Mouse (Mus musculus): ENCODE data around the gene Gm42742.

The Gm42742 gene

GRCm38 (mm10) chr7:127019306-127019960 is 1.5 kb downstream of the Gm42742 start:
- DNase-seq: no peak

- no peak for DNase-seq
Measured at GRCm38 (mm10) chr7:127018416-127019305, 2.2 kb downstream of the Gm42742 start.

DNA sequence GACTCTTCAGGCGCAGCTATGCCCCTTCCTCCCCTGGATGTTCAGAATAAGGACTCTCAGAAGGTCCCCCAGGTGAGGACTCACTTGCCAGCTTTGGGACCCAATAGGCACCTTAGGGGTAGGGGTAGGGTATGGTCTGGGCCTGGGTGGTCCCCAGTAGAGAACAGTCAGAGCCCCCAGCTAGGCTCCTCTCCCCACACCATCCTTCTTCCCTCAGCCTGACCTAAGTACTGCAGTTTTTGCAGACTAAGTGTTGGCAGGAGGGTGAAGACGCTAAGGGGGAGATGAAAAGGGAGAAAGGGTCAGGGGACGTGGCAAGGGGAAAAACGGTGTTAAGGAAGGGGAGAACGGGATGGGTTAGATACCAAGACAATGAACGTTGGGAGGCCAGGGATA is 2.9 kb downstream of the Gm42742 start:
- no peak for DNase-seq

GRCm38 (mm10) chr7:127016971-127017949 is 3.6 kb downstream of the Gm42742 start, which contains the start of gene Pagr1a:
Pagr1a (minus strand) TSS chr7:127017352.
- DNase-seq: peak; percentile 95

- DNase-seq: no peak
Measured at GRCm38 (mm10) chr7:127016486-127016938, 4.4 kb downstream of the Gm42742 start.

- no peak for DNase-seq
Measured at GRCm38 (mm10) chr7:127016481-127016485, 4.6 kb downstream of the Gm42742 start, which contains the start of gene Pagr1b. Pagr1b (minus strand) TSS chr7:127016484.

DNA sequence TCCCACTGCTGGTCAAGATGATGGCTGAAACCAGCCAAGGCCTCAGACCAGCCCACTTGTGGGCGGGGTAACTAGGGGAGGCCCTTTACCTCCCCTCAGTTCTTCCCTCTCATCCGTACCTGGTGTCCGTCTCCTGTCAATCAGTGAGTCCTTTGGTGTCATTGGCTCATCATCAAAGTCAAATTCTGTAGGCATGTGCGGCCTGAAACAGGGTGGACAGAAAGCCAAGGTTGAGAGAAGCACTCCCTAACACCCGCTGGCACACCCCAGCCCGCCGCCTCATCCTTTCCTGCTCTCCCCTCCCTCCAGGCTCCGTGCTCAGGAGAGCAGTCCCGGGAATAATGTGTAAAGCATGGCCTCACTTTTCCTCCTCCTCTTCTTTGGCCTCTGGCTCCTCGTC is 4.8 kb downstream of the Gm42742 start:
- no peak for DNase-seq

GRCm38 (mm10) chr7:127014993-127015392 is 5.9 kb downstream of the Gm42742 start:
- DNase-seq: no peak

DNA sequence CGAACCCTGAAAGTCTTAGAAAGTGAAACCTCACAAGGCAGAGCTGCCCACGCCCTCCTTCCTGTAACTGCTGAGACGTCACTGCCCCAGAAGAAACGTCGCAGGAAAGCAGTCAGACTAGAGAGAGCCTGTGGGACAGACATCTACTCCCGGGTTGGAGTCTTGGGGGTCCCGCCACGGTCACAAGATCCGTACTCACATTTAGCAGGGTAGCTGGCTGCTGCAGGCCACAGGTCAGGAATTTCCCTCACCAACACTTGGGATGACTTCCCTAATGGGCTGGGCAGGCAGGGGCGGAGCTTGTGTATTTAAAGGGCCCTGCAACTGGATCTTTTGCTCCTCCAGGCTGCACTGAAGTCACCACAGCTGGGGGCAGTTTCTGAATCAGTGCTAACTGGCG is 6.6 kb downstream of the Gm42742 start, which contains the start of gene Mvp:
TSS of gene Mvp (minus strand) at position 302 of the 400 bp plus-strand sequence.
- DNase-seq: no peak

DNA sequence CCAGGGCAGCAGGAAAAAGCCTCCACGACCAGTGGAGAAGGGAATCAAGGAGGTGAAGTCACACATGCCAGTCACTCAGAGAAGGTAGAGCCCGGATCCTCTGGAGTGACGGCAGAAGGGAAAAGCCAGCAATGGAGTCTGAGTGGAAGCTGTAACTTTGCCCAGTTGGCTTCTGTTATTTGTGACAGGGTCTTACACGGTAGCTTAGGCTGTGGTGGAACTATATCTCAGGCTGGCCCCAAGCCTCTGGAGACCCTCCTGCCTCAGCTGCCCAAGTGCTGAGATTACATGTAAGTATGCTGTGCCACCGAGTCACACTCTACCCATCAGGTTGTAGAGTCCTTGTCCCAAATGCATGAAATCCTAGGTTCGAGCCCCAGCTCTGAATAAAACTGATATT is 7.5 kb downstream of the Gm42742 start:
- DNase-seq: no peak

DNA sequence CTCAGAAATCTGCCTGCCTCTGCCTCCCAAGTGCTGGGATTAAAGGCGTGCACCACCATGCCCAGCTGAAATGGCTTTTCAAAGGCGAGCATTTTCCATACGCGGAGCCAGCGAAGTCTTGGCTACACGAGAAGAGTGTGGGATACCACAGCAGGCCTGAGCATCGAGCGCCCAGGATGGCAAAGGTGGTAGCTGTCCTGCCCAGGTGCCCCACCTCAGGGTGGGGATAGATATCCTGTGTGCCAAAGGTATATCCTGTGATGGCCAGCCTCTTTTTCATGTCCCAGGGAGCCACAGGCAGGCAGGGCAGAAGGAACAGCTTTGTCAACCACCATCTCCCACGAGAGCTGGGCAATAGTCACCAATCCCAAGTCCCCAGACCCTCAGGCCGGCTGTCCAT is 8.1 kb downstream of the Gm42742 start:
- DNase-seq: no peak

DNA sequence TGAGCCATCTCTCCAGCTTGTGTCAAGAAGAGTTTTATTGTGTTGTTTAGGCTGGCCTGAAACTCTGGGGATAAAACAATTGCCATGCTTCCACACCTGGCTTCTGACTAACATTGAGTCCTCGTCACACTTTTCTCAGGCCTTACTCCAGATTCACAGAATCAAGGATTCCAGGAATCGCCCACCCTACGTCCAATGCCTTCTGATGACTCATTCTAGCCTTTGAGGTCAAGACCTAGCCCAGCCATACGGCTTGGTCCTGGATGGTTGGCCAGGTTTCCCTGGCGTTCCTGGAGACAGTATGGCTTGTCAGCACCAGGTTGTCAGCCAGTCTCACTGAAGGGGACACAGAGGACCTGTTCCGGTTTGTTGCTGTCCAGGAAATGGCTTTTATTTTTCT is 8.5 kb downstream of the Gm42742 start:
- no peak for DNase-seq

DNA sequence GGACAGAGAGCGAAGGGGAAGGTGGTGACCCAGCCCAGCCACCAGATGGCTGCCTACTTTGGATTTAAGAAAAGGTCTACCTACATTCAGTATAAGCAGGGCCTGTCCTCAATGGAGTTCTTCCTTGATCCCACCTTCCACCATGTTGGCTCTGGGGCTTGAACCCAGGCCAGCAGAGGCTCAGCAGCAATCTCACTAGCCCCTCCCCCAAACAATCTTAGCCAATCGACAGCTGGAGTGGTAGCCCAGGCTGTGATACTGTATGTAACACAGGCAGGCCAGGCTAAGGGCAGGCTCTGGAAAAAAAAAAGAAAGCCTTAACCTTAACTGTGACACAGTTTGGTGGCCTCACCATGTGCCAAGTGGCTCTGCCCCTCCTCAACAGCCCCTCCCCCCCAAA is 9.2 kb downstream of the Gm42742 start:
- no peak for DNase-seq

DNA sequence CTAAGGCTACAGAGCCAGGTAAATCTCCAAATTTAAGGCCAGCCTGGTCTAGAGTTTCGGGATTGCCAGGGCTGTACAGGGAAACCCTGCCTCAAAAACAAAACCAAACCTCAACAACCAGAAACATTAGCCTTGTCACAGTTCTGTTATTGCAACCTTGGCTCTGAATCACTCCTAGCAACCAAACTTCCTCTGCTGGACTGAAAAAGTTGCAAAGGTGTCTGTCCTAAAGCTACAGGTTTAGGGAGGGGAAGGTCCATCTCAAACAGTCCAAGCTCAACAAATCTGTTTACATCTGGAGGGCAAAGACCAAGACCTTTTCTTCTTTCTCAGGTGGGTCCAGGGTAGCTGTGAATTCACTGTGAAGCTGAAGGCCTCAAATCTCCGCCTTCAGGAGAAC is 9.8 kb downstream of the Gm42742 start:
- no peak for DNase-seq

DNA sequence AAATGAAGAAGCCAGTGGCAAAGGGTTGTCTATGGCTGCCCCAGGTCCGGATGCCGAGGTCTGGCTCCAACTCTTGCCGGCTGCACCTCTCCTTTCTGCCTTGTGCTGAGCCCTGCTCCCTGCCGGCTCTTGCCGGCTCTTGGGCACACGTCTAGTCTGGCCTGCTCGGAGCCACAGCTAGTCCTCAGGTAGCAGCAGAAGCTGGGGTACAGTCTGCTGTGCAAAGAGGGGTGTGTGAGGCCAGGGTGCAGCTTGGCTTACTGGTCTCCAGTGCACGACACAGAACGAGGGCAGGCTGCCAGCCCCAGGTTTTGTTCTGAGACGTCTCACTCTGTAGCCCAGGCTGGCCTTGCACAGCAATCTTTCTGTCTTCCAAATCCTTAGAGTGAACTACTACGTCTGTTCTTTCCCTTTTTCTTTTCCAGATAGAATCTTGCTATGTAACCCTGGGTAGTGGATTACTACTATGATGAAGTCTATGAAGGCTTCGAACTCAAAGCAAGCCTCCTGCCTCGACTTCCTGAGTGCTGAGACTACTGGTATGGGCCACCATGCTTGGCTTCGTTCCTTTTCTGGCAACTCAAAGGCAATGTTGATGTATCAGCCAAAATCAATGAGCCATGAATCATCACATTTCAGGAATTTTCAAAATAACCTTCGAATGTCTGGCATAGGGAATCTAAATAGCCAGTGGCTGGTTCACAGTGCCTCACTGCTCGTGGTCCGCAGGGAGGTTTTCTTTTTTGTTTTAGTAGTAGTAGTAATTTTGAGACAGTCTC is 11.4 kb downstream of the Gm42742 start:
- no peak for DNase-seq

- DNase-seq: peak; percentile 78
Measured at GRCm38 (mm10) chr7:127008239-127009019, 12.5 kb downstream of the Gm42742 start.

DNA sequence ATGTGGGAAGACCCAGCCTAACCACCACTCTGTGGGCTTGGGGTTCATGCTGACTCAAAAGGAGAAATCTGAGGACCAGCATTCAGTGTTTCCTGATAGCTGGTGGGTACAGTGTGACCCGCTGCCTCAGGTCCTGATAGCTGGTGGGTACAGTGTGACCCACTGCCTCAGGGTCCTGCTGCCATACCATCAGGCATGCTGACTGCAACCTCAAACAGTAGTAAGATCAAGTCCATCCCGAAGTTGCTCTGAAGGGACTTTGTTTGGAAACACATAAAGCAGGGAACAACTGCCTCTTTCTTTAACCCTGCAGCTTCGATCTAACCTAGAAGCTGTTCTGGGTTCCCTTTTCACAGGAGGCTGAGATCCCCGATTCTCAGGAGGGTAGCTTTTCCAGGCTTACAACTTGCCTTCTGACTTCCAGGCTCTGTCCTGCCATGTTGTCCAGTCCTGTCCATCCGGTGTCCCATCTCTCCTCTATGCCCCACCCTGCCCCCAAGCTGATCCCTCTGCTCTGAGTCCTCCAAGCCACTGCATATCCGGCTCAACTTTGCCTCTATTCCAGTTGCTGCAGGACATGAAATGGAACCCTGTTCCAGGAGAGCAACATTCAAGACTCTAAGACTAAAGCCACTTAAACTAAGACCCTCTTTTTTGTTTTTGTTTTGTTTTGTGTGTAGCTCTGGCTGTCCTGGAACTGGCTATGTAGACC is 13.4 kb downstream of the Gm42742 start:
- DNase-seq: no peak

GRCm38 (mm10) chr7:127004122-127004875 is 16.6 kb downstream of the Gm42742 start:
- DNase-seq: no peak

- DNase-seq: no peak
Measured at GRCm38 (mm10) chr7:127003620-127004019, 17.3 kb downstream of the Gm42742 start.

GRCm38 (mm10) chr7:126999568-126999967 is 21.3 kb downstream of the Gm42742 start:
- DNase-seq: no peak
